Mouse (Mus musculus) layer of hippocampus, adult 8-10 months (tissue): ENCODE results near the gene Gdf10. TPM values are rescaled to one million over a fixed set of nuclear protein-coding genes. Genes with fewer than 3 reads are reported as not detected.
A peak's percentile ranks its signal among the peaks of the same experiment; 100 is the strongest.

Experiments used
- DNase-seq, 2 experiments: peaks; one replicate each; pipeline ENCODE4 v3.0.0; 2022; ENCODE audit warnings: low spot score in 2 of 2
- total RNA-seq, 4 experiments: library from RNA; stranded (reverse); gene quantifications; 2 replicates each; pipeline ENCODE4 v1.2.4; 2022

Gdf10 gene
- 1 to 10 TPM; 3.9 to 4.8 (median 4.7) TPM for total RNA-seq

- peak in 1 of 2 experiments; percentile 32 for DNase-seq
Measured at GRCm38 (mm10) chr14:33923168-33924070, at the start of gene Gdf10. TSS of gene Gdf10 (plus strand) at chr14:33923587.

- DNase-seq, result no peak
Measured at GRCm38 (mm10) chr14:33878826-33879225, 44.6 kb upstream of the Gdf10 start.

- no peak for DNase-seq
Measured at GRCm38 (mm10) chr14:33880236-33880635, 43.2 kb upstream of the Gdf10 start.

- DNase-seq, result no peak
Measured at GRCm38 (mm10) chr14:33881471-33881870, 41.9 kb upstream of the Gdf10 start.

GRCm38 (mm10) chr14:33883046-33883445 lies 40.3 kb upstream of the Gdf10 start:
- peak in 1 of 2 experiments; percentile 13 for DNase-seq

GRCm38 (mm10) chr14:33885466-33885865 lies 37.9 kb upstream of the Gdf10 start:
- DNase-seq, result no peak

- DNase-seq, result no peak
Measured at GRCm38 (mm10) chr14:33888387-33889035, 34.9 kb upstream of the Gdf10 start.

- DNase-seq, result no peak
Measured at GRCm38 (mm10) chr14:33889971-33890370, 33.4 kb upstream of the Gdf10 start.

- no peak for DNase-seq
Measured at GRCm38 (mm10) chr14:33891507-33891906, 31.9 kb upstream of the Gdf10 start.

GRCm38 (mm10) chr14:33895777-33896176 lies 27.6 kb upstream of the Gdf10 start:
- DNase-seq, result no peak

GRCm38 (mm10) chr14:33896628-33897300 lies 26.6 kb upstream of the Gdf10 start:
- DNase-seq, result no peak

- DNase-seq, result no peak
Measured at GRCm38 (mm10) chr14:33902783-33903182, 20.6 kb upstream of the Gdf10 start.

GRCm38 (mm10) chr14:33903199-33903598 lies 20.2 kb upstream of the Gdf10 start:
- no peak for DNase-seq

GRCm38 (mm10) chr14:33904851-33905250 lies 18.5 kb upstream of the Gdf10 start:
- DNase-seq, result no peak

GRCm38 (mm10) chr14:33913727-33914126 lies 9.7 kb upstream of the Gdf10 start:
- DNase-seq, result peak in 1 of 2 experiments; percentile 59

GRCm38 (mm10) chr14:33914206-33914605 lies 9.2 kb upstream of the Gdf10 start:
- DNase-seq, result no peak

- peak; percentile 57 to 67 for DNase-seq
Measured at GRCm38 (mm10) chr14:33920727-33921559, 2.4 kb upstream of the Gdf10 start.

GRCm38 (mm10) chr14:33922771-33923167 lies 618 bp upstream of the Gdf10 start:
- DNase-seq, result no peak

GRCm38 (mm10) chr14:33931853-33932252 lies 8.5 kb downstream of the Gdf10 start:
- no peak for DNase-seq

- peak in 1 of 2 experiments; percentile 62 for DNase-seq
Measured at GRCm38 (mm10) chr14:33932935-33933703, 9.7 kb downstream of the Gdf10 start.
